Mouse (Mus musculus) intestine, embryonic 14.5 days (tissue): ENCODE results near the gene Hps1. TPM values are rescaled to one million over a fixed set of nuclear protein-coding genes. Genes with fewer than 3 reads are reported as not detected.

Experiments used
- ATAC-seq: fragments of 200-750 bp; cut with Nextera tagmentation; replicated peaks from 2 replicates; pipeline ENCODE4 v1.8.0; 2017; ENCODE audit warnings: low read depth, moderate number of reproducible peaks, moderate TSS enrichment, moderate library complexity; ENCODE audit not compliant: low FRiP score, low TSS enrichment
- DNase-seq: peaks from one replicate; pipeline ENCODE4 v3.0.0-alpha.2; 2018; ENCODE audit warnings: low spot score
- H3K27ac ChIP-seq: fragments of 300-500 bp; sonication (generic); 2 replicates; pipeline ENCODE4 v1.5.1; 2014; ENCODE audit warnings: low read depth, mild to moderate bottlenecking, control low read depth
- H3K27me3 ChIP-seq: fragments of 300-500 bp; sonication (generic); replicated peaks from 2 replicates; pipeline ENCODE4 v1.6.1; 2014; ENCODE audit warnings: low read length, control low read depth; ENCODE audit not compliant: control insufficient read depth, insufficient read depth
- H3K36me3 ChIP-seq: fragments of 300-500 bp; sonication (generic); 2 replicates; pipeline ENCODE4 v1.6.1; 2014; ENCODE audit warnings: low read length, control low read depth; ENCODE audit not compliant: control insufficient read depth, insufficient read depth
- H3K4me1 ChIP-seq: fragments of 300-500 bp; sonication (generic); replicated peaks from 2 replicates; pipeline ENCODE4 v1.6.1; 2014; ENCODE audit warnings: low read length, control low read depth, mixed read lengths; ENCODE audit not compliant: control insufficient read depth, insufficient read depth
- H3K4me2 ChIP-seq: fragments of 300-500 bp; sonication (generic); 2 replicates; pipeline ENCODE4 v1.6.1; 2014; ENCODE audit warnings: low read length
- H3K4me3 ChIP-seq: fragments of 300-500 bp; sonication (generic); 2 replicates; pipeline ENCODE4 v1.5.1; 2014; ENCODE audit warnings: low read depth, low read length, control low read depth, mixed read lengths
- H3K9ac ChIP-seq: fragments of 300-500 bp; sonication (generic); 2 replicates; pipeline ENCODE4 v1.6.1; 2014; ENCODE audit warnings: mild to moderate bottlenecking, low read length
- H3K9me3 ChIP-seq: fragments of 300-500 bp; sonication (generic); 2 replicates; pipeline ENCODE4 v1.6.1; 2016; ENCODE audit warnings: low read length, control low read depth; ENCODE audit not compliant: control insufficient read depth
- WGBS: fragments of 180-500 bp; shearing (Covaris S2); extraction: QIAGEN DNeasy Blood & Tissue Kit; methylation state at CpG from one replicate; pipeline ENCODE4 v1.1.7; 2014; 5-methylcytosine and 5-hydroxymethylcytosine counted together
- polyA plus RNA-seq: library from polyadenylated mRNA; unstranded; fragments of >200 nt; fragmentation: Nextera tagmentation; extraction: Ambion mirVana; gene quantifications from 2 replicates; pipeline ENCODE4 v1.2.1, GENCODE M21; 2014

The Hps1 gene
- 12.5 and 14.0 TPM in 2 replicates for polyA plus RNA-seq

DNA sequence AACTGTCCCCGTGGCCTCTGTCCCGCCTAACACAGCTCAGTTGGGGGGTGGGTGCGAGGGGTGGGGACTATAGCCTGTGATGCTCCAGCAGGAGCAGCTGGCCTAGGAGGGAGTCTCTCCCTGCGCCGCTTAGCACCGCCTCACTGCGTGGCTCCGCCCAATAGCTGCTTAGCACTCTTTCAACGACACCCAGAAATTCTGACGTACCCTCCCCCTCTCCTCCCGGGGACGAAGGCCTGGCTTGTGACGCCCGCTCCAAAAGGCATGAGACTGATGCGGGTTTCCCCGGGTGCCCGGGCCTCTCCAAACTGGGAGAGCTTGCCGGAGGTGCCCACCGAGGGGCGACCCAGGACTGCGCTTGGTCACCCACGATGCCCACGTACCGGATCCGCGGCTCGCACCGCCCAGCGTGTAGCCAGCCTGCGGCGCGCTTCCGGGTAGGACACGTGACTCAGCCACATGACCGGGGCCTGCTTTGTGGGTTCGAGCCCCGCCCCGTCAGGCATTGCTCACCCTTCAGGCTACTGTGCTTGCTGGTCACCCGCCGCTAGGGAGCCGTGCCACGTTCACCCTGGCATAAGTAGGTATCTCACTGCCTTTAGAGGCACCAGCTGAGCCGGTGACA lies at the start of gene Hps1:
Gene Hps1 (minus strand): TSS at position 448 of the 625 bp plus-strand sequence.
- Histone ChIP-seq H3K27ac (peak within 1 kb of the TSS; percentile 87), H3K4me3 (peak within 1 kb of the TSS; percentile 67), H3K36me3 (no peaks in the 10 kb centered on the region), H3K9ac (peak within 1 kb of the TSS; percentile 65), H3K27me3 (no peaks in the 10 kb centered on the region), H3K9me3 (no peaks in the 10 kb centered on the region), H3K4me1 (peaks cover 6% of the 10 kb centered on the region; the same call in 1 of the 2 replicates), H3K4me2 (peak within 1 kb of the TSS; percentile 63)
- DNase-seq, result peak; percentile 95
- ATAC-seq, result peak; percentile 96
- 1% methylated on average over 43 of the region's 43 CpGs for WGBS

DNA sequence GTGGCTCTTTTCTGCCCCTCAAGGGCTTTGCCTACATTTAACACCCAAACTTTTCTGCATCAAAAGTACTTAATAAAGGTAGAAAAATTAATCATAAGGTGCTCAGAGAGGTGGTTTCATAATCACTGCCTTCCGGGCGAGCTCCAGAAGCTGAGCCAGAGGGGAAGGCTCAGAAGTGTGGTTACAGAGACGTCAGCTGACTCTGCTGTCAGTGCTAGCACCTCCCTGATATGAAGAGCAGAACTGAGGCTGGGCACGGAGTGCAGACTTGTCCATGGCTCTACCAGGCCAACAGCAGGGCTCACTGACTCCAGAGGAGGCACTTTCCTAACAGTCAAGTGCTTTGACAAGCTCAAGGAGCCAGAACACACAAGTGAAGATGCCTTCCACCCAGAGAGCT lies 49.4 kb upstream of the Hps1 start:
- Histone ChIP-seq H3K9me3 (no peaks in the 10 kb centered on the region), H3K4me1 (no peaks in the 10 kb centered on the region), H3K4me3 (no peak overlapping the region), H3K27me3 (no peaks in the 10 kb centered on the region), H3K9ac (no peak overlapping the region), H3K4me2 (no peak overlapping the region), H3K27ac (no peak overlapping the region), H3K36me3 (no peaks in the 10 kb centered on the region)
- 69% methylated on average over 4 of the region's 4 CpGs for WGBS
- DNase-seq (no peak), ATAC-seq (no peak)

DNA sequence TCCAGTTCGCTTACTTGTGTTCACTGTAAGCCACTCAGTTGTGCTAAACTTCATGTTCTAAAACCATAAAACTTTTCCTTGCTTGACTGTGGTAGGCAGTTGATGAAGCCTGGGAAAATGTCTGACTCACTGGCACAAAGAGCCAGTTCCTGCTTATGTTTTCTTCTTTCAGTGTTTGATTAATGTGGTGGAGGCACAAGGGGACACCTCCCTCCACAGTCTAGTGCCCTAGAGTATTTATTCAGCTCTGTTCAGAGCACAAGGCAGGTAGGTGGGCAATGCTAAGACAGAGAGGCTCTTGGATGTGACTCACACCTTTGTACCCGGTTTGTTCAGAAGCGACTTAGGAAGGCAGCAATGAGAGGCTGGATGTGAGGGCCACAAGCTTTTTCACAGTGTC lies 48.1 kb upstream of the Hps1 start:
- no peak overlapping the region for H3K4me3 ChIP-seq
- DNase-seq, result no peak
- no peak overlapping the region for H3K4me2 ChIP-seq
- ATAC-seq, result no peak
- no peaks in the 10 kb centered on the region for H3K4me1 ChIP-seq
- H3K27ac ChIP-seq, result no peak overlapping the region
- no peak overlapping the region for H3K9ac ChIP-seq
- no peaks in the 10 kb centered on the region for H3K9me3 ChIP-seq
- no peaks in the 10 kb centered on the region for H3K27me3 ChIP-seq
- no peaks in the 10 kb centered on the region for H3K36me3 ChIP-seq
- 84% methylated on average over 3 of the region's 3 CpGs for WGBS

DNA sequence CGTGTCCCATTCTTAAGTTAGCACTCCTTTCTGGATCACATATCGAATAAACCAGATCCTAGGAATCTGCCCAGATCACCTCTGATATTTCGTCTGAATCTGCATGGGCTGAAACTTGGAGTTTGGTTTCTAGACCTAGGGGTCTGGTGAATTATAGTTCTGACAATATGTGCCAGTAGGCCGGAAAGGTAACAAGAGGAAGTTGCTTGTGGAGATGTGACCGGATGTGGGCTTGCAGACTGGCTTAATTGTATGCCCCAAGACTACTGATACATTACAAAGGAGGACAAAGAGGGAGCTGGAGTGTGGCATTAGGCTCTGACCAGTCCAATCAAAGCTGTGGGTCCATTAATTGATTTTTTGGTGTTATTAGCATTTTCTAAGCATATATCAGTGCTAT lies 40.3 kb upstream of the Hps1 start:
- H3K27ac ChIP-seq, result no peak overlapping the region
- WGBS, result 90% methylated on average over 5 of the region's 5 CpGs
- no peaks in the 10 kb centered on the region for H3K36me3 ChIP-seq
- no peak overlapping the region for H3K4me3 ChIP-seq
- H3K9me3 ChIP-seq, result no peaks in the 10 kb centered on the region
- no peak overlapping the region for H3K9ac ChIP-seq
- no peaks in the 10 kb centered on the region for H3K27me3 ChIP-seq
- no peak overlapping the region for H3K4me2 ChIP-seq
- no peak for DNase-seq
- H3K4me1 ChIP-seq, result no peaks in the 10 kb centered on the region
- ATAC-seq, result no peak

DNA sequence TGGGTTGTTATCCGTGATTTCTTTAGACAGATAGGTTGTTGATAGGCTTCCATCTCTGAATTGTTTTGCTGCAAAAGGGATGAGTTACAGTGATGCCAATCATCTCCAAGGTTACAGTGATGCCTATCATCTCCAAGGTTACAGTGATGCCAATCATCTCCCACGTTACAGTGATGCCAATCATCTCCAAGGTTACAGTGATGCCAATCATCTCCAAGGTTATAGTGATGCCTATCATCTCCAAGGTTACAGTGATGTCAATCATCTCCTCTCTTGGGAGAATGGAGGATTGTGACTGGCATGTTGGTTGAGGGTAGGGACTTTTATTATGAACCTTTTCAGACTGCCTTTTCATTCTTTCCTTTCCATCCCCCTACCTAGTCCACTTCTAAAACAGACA lies 38.0 kb upstream of the Hps1 start:
- DNase-seq (no peak), ATAC-seq (no peak)
- no peak overlapping the region for H3K27ac ChIP-seq
- no peaks in the 10 kb centered on the region for H3K9me3 ChIP-seq
- H3K9ac ChIP-seq, result no peak overlapping the region
- no peak overlapping the region for H3K4me3 ChIP-seq
- 76% methylated on average over 2 of the region's 2 CpGs for WGBS
- H3K4me1 ChIP-seq, result no peaks in the 10 kb centered on the region
- H3K36me3 ChIP-seq, result no peaks in the 10 kb centered on the region
- H3K27me3 ChIP-seq, result no peaks in the 10 kb centered on the region
- no peak overlapping the region for H3K4me2 ChIP-seq

DNA sequence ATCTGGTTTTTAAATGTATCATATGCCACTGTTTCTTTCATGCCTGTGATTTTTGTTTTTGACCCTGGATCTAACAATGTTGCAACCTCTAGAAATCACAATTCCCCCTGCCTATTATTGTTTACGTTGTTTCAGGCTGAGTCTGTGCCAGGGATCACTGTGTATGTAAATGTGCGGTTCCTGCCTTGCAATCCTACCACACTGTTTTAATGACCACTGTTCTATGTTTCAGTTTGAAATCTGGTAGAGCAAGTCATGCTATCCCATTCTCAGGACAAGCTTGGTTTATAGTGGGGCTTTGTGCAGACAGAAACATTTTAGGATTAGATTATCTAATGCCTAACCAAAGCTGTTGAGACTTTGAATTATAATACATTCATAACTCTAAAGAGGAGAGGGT lies 36.5 kb upstream of the Hps1 start:
- no peak for ATAC-seq
- DNase-seq, result no peak
- H3K9me3 ChIP-seq, result no peaks in the 10 kb centered on the region
- H3K4me2 ChIP-seq, result no peak overlapping the region
- H3K4me1 ChIP-seq, result peaks cover 8% of the 10 kb centered on the region; the same call in 1 of the 2 replicates
- no peak overlapping the region for H3K9ac ChIP-seq
- WGBS, result 94% methylated on average over 2 of the region's 2 CpGs
- no peak overlapping the region for H3K27ac ChIP-seq
- H3K36me3 ChIP-seq, result no peaks in the 10 kb centered on the region
- H3K27me3 ChIP-seq, result no peaks in the 10 kb centered on the region
- H3K4me3 ChIP-seq, result no peak overlapping the region

DNA sequence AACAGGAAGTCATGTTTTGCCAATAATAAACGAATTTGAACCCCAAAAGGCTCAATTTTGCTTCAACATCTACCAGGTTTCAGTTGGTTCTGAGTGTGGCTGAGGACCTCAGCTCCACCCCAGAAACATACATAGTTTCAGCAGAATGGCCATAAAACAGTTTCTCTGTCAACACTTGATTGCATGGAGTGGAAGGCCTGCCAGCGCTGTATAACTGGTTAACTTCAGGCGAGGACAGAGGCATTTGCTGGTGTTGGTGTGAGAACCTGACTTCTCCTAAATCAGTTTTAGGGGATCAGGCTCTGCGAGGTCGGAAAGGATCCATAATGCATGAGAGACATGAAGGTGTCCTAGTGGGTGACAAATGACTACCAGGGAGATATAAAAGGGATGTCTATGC lies 30.4 kb upstream of the Hps1 start:
- no peak overlapping the region for H3K9ac ChIP-seq
- DNase-seq (no peak), ATAC-seq (no peak)
- no peaks in the 10 kb centered on the region for H3K36me3 ChIP-seq
- H3K4me3 ChIP-seq, result no peak overlapping the region
- H3K4me2 ChIP-seq, result no peak overlapping the region
- H3K9me3 ChIP-seq, result no peaks in the 10 kb centered on the region
- WGBS, result 45% methylated on average over 5 of the region's 5 CpGs
- H3K27me3 ChIP-seq, result no peaks in the 10 kb centered on the region
- H3K27ac ChIP-seq, result peak overlapping the region; percentile 13; the same call in 1 of the 2 replicates
- H3K4me1 ChIP-seq, result peaks cover 8% of the 10 kb centered on the region; the same call in 1 of the 2 replicates

DNA sequence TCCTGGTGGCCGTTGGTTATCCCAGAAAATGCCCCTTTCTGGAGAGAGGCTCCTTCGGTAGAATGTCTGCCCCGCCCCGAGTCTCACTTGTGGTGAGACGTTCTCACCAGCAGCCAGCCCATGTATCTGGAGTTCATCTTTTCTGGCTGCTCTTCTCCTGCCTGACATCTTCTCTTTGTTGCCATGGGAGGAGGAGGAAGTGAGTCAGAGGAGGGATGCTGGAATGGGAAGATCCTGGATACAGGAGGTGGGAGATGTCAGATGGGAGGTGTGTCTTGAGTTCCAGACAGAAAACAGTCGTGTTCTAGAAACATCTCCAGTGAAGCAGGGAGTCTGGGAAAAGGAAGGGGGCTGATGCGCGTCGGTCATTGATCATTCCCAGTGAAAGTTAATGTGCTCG lies 29.7 kb upstream of the Hps1 start:
- Histone ChIP-seq H3K27me3 (no peaks in the 10 kb centered on the region), H3K4me1 (peaks cover 8% of the 10 kb centered on the region; the same call in 1 of the 2 replicates), H3K36me3 (no peaks in the 10 kb centered on the region), H3K4me3 (no peak overlapping the region), H3K4me2 (no peak overlapping the region), H3K9me3 (no peaks in the 10 kb centered on the region), H3K27ac (0 out of 2 replicates have a peak overlapping the region, but pooled peaks have one; percentile 3), H3K9ac (no peak overlapping the region)
- DNase-seq, result no peak
- 61% methylated on average over 10 of the region's 10 CpGs for WGBS
- ATAC-seq, result peak; percentile 47; the same call in 1 of the 2 replicates

DNA sequence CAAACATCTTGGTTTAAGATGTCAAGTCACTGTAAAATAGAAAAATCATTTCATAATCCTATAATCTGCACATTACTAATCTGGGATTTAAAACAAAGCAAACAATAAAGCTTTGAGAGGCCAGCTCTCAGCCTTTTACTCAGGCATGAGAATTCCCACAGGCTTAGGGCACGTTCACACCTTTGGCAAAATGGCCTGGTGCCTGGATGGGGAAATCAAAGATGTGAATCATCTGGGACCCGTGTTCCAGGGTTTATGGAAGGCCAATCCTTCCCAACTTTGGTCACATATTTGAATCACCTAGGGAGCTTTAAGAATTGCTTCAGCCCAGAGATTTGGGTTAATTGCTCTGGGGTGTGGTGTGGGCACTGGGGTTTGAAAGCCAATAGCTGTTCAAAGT lies 18.1 kb upstream of the Hps1 start:
- Histone ChIP-seq H3K9ac (no peak overlapping the region), H3K27ac (no peak overlapping the region), H3K36me3 (no peaks in the 10 kb centered on the region), H3K4me1 (peaks cover 14% of the 10 kb centered on the region), H3K9me3 (no peaks in the 10 kb centered on the region), H3K4me2 (no peak overlapping the region), H3K4me3 (no peak overlapping the region), H3K27me3 (no peaks in the 10 kb centered on the region)
- ATAC-seq (no peak), DNase-seq (no peak)
- 60% methylated on average over 2 of the region's 2 CpGs for WGBS
